Mouse (Mus musculus) E14TG2a.4 (cell line): Measurements from ENCODE around the gene Acbd3.

Source experiments
- H3K27me3 ChIP-seq: 2 replicates; pipeline ENCODE4 v1.6.1; 2014; ENCODE audit warnings: low read length, control low read depth; ENCODE audit not compliant: insufficient read depth
- H3K36me3 ChIP-seq: 2 replicates; pipeline ENCODE4 v1.6.1; 2014; ENCODE audit warnings: low read length, control low read depth; ENCODE audit not compliant: insufficient read depth
- H3K4me1 ChIP-seq: replicated peaks from 2 replicates; pipeline ENCODE4 v1.6.1; 2014; ENCODE audit warnings: low read depth, low read length, control low read depth
- H3K4me3 ChIP-seq: replicated peaks from 2 replicates; pipeline ENCODE4 v1.5.1; 2014; ENCODE audit warnings: mild to moderate bottlenecking, low read length
- H3K9me3 ChIP-seq: 2 replicates; pipeline ENCODE4 v1.6.1; 2014; ENCODE audit warnings: low read length, control low read depth
- CTCF ChIP-seq: conservative IDR thresholded peaks from 2 replicates; pipeline ENCODE4 v1.5.1; 2014; ENCODE audit warnings: low read length
- NANOG ChIP-seq: IDR thresholded peaks from 2 replicates; pipeline ENCODE4 v1.6.1; 2014; ENCODE audit warnings: borderline replicate concordance, low read length, mixed read lengths
- POU5F1 ChIP-seq: IDR thresholded peaks from 2 replicates; pipeline ENCODE4 v1.6.1; 2014; ENCODE audit warnings: low read length, borderline replicate concordance

Gene Acbd3

DNA sequence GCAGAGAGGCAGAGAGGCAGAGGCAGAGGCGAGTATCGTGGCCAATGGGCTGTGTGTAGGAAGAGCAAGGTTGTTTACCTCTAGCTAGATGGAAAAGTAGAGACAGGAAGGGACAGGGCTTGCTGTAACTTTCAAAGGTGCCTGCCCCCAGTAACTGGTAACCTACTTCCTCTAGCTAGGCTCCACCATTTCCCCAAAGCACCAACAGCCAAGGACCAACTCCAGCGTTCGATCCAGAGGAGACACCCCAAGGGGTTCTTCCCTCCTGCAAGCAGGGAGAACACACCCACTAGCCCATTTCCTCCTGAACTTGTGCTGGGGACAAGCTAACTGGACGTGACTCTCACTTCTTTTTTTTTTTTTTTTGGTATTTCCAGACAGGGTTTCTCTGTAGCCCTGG lies 40.7 kb downstream of the Acbd3 start:
- TF ChIP-seq CTCF (no peak), POU5F1 (no peak), NANOG (no peak)

DNA sequence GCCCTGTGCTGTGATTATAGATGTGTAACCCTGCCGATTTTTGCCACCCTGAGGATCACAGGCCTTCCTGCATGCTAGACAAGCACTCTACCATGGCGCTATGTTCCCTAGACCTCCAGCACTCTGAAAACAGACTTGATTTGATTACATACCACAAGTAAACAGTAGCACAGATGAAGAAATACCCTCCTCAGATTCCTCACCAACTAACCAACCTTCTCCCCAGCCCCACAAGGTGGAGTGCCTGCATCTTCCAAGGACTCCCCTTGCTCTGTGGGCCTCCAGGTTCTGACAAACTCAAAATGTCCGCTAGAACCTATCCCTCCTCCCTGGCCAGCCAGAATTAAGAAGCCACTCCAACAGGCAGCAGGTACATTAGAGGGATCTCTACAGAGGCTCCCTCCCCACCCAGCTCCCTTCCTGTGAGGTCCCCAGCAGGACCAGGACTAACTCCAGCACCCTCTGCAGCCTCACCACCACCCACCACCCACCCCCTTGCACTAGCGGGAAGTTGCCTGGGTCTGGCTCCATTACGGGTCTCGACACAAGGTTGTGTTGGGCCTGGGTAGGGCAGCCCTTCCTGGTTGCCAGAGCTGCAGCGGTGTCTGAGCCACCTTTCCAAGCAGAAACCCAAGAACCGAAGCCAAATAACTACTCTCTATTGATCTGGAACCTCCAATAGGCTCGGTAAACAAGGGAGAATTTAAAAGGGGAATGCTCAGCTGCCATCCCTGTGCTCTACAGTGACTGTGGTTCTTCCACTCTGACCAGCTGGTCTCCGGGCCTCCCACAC lies 41.9 kb downstream of the Acbd3 start:
- no peak for TF ChIP-seq CTCF
- TF ChIP-seq NANOG, result no peak
- TF ChIP-seq POU5F1, result no peak
- Histone ChIP-seq H3K4me1 (peaks cover 44% of the 10 kb centered on the region), H3K9me3 (0 out of 2 replicates have a peak, but pooled peaks cover 8% of the 10 kb centered on the region), H3K27me3 (peaks cover 74% of the 10 kb centered on the region), H3K4me3 (peak overlapping the region; percentile 82), H3K36me3 (no peaks in the 10 kb centered on the region)

More for the DNA sequence above, 40.7 kb downstream of the Acbd3 start:
- Histone ChIP-seq H3K27me3 (peaks cover 82% of the 10 kb centered on the region), H3K4me3 (no peak overlapping the region; the same call in 1 of the 2 replicates), H3K9me3 (no peaks in the 10 kb centered on the region), H3K36me3 (no peaks in the 10 kb centered on the region), H3K4me1 (peaks cover 56% of the 10 kb centered on the region)

DNA sequence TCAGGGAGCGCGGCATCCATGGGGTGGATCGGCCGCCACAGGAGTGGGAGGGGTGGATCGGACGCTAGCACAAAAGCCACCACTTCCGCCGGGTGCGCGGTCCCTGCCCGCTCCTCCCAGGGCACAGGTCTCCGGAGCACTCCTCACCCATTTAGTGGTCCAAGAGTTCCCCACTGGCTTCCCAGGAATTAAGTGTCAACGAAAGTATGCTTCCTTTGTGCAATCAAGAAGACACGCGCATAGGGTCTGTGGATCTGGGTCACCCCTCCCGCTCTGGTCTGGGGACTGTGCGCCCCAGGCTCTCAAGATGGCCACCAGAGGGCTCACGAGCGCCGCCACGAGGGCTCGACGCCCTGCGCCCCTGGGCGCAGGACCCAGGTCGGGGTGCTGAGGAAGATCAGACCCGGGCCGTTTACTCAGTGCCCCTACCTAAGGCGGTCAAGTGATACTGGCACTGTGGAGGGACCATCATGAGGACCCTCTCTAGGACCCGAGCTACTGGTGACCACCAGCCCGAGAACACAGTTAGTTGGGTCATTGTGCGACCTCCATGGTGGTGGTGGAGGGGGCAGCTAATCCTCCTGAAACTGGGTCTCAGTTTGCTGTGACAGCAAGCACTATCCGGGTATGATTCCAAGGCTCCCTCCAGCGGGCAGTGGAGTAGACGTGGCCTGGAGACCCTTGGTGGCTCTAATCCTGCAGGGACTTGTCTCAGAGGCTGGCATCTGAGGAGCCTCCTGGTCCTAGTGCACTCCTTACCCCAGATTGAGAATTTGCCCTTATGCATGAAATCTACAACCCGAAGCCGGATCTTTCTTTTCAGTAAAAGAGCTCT lies 42.7 kb downstream of the Acbd3 start:
- H3K36me3 ChIP-seq, result no peaks in the 10 kb centered on the region
- peak overlapping the region; percentile 82 for H3K4me3 ChIP-seq
- peaks cover 65% of the 10 kb centered on the region for H3K27me3 ChIP-seq
- TF ChIP-seq POU5F1 (no peak), CTCF (peak; percentile 20; the same call in 1 of the 2 replicates)
- 0 out of 2 replicates have a peak, but pooled peaks cover 8% of the 10 kb centered on the region for H3K9me3 ChIP-seq
- peaks cover 40% of the 10 kb centered on the region for H3K4me1 ChIP-seq

DNA sequence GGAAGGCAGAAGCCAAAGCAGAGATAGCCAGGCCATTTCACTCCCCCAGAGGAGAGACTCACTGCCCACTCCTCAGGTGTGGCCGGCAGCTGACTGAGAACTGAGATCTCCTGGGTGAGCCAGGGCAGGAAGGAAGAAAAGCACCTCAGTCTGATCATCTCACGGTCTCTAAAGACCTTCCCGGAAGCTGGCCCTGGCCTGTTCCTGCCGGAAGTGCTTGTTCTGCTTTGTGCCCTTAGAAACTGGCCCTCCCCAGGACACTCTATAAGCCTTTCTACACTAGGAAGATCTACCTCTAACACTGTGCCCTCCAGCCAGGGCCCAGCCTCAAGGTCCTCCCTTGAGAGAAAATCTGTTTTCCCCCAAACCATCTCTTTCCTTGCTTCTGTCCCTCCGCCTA lies 45.5 kb downstream of the Acbd3 start:
- H3K27me3 ChIP-seq, result peaks cover 56% of the 10 kb centered on the region
- TF ChIP-seq POU5F1 (no peak), NANOG (no peak), CTCF (no peak)
- peaks cover 55% of the 10 kb centered on the region for H3K4me1 ChIP-seq
- H3K36me3 ChIP-seq, result no peaks in the 10 kb centered on the region
- H3K4me3 ChIP-seq, result no peak overlapping the region
- 0 out of 2 replicates have a peak, but pooled peaks cover 8% of the 10 kb centered on the region for H3K9me3 ChIP-seq

DNA sequence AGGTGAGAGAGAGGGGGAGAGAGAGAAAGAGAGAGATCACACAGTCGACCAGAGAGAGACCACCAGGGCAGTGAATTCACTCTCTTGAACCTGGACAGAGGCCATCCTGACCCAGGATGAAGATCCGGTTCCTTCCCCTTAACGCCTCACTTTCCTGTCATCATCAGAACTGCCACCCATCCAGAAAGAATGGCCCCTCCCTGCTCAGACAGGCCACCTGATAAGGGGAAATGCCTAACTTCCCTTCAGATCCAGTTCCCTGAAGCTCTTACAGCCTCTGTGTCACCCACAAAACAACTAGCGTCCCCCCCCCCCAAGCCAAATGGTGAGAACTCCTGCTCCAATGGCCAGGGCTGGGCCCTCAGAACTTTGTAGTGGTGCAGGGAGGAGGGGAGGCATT lies 45.9 kb downstream of the Acbd3 start:
- Histone ChIP-seq H3K36me3 (no peaks in the 10 kb centered on the region), H3K9me3 (0 out of 2 replicates have a peak, but pooled peaks cover 8% of the 10 kb centered on the region), H3K4me3 (no peak overlapping the region), H3K27me3 (peaks cover 54% of the 10 kb centered on the region), H3K4me1 (peaks cover 55% of the 10 kb centered on the region)
- TF ChIP-seq NANOG (no peak), POU5F1 (no peak), CTCF (no peak)

DNA sequence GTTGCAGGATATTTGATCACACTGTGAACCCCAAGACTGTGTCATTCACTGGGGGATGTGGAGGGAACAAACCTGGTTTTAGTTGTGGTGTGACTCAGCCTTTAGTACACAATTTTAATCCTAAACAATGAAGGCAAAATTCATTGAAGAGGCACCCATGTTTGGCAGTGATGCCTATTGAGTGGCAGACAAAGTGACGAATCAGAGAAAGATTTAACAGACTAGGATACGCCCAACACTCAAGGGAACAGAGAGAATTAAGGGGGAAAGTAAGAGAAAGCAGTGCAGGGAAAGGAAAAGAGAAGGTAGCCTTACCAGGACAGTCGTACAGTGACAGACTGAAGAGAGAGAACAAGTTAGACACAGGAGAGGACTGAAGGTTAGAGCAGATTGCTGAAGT lies 46.4 kb downstream of the Acbd3 start:
- Histone ChIP-seq H3K9me3 (0 out of 2 replicates have a peak, but pooled peaks cover 8% of the 10 kb centered on the region), H3K27me3 (peaks cover 49% of the 10 kb centered on the region), H3K36me3 (no peaks in the 10 kb centered on the region), H3K4me1 (peaks cover 54% of the 10 kb centered on the region), H3K4me3 (no peak overlapping the region)
- TF ChIP-seq NANOG (no peak), POU5F1 (no peak), CTCF (no peak)

DNA sequence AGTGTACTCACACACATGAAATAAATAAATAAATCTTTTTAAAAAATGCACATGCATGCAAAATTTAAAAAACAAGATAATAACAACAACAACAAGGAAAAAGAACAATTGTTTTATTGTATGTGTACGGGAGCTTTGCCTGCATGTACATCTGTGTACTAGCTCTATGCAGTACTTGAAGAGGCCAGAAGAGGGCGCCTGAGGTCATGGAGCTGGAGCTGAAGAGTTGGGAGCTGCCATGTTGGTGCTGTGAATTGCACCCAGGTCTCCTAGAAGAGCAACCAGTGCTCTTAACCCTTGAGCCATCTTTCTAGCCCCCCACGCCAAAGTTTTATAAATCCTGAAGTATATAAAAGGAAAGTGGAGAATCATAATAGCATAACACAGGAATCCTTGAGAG lies 48.8 kb downstream of the Acbd3 start:
- 0 out of 2 replicates have a peak, but pooled peaks cover 8% of the 10 kb centered on the region for H3K9me3 ChIP-seq
- H3K36me3 ChIP-seq, result no peaks in the 10 kb centered on the region
- H3K4me1 ChIP-seq, result peaks cover 49% of the 10 kb centered on the region
- no peak overlapping the region for H3K4me3 ChIP-seq
- no peak for TF ChIP-seq NANOG
- no peak for TF ChIP-seq POU5F1
- TF ChIP-seq CTCF, result peak; percentile 83
- H3K27me3 ChIP-seq, result peaks cover 41% of the 10 kb centered on the region

DNA sequence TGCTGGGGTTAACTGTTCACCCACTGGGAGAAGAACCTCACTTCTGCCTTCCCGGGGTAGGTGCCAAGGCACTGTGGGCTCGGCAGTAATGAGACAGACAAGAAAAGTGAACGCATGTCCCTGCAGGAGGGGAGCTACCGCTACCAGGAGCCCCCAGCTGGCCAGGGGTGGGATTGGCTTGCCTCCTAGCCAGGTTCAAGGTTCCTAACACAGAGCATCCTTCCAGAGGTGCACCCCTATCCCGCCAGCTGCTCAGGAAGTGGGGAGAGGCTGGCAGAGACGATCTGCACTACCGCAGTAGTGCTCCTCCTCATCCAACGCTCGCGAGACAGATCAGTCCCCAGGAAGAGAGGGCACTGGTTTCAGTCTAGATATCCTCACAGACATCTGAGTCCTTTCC lies 49.5 kb downstream of the Acbd3 start:
- Histone ChIP-seq H3K9me3 (0 out of 2 replicates have a peak, but pooled peaks cover 8% of the 10 kb centered on the region), H3K4me1 (peaks cover 49% of the 10 kb centered on the region), H3K4me3 (no peak overlapping the region), H3K27me3 (peaks cover 42% of the 10 kb centered on the region), H3K36me3 (no peaks in the 10 kb centered on the region)
- no peak for TF ChIP-seq CTCF
- no peak for TF ChIP-seq NANOG
- no peak for TF ChIP-seq POU5F1
